Mouse (Mus musculus) cortical plate, adult 2 months (tissue): ENCODE measurements around the gene Ilf2. TPM values are rescaled to one million over a fixed set of nuclear protein-coding genes. Genes with fewer than 3 reads are reported as not detected.

Source experiments
- H3K27ac ChIP-seq: fragments of 200-500 bp; 2 replicates; pipeline ENCODE4 v1.5.1; 2012; ENCODE audit warnings: low read length, control low read depth, inconsistent platforms; ENCODE audit not compliant: insufficient read depth
- H3K4me1 ChIP-seq: fragments of 200-500 bp; 2 replicates; pipeline ENCODE4 v1.6.1; 2011; ENCODE audit warnings: low read length; ENCODE audit not compliant: control insufficient read depth, insufficient read depth
- H3K4me3 ChIP-seq: fragments of 200-500 bp; 2 replicates; pipeline ENCODE4 v1.5.1; 2011; ENCODE audit warnings: mild to moderate bottlenecking, low read length, control low read depth; ENCODE audit not compliant: insufficient read depth
- CTCF ChIP-seq: fragments of 200-500 bp; IDR thresholded peaks from 2 replicates; pipeline ENCODE4 v1.5.1; 2011; ENCODE audit warnings: mild to moderate bottlenecking, control low read depth, low read length; ENCODE audit not compliant: insufficient read depth; ENCODE audit errors: extremely low read depth
- POLR2A ChIP-seq: fragments of 200-500 bp; IDR thresholded peaks from 2 replicates; pipeline ENCODE4 v1.6.1; 2011; ENCODE audit warnings: mild to moderate bottlenecking, low read length, control low read depth; ENCODE audit not compliant: insufficient read depth; ENCODE audit errors: extremely low read depth
- polyA plus RNA-seq: library from polyadenylated mRNA; depleted of rRNA; stranded (reverse); fragments of >200 nt; gene quantifications from 2 replicates; pipeline ENCODE4 v1.2.3, GENCODE M21; 2012

The Ilf2 gene
- polyA plus RNA-seq, 1 experiment = 78.7 TPM

DNA sequence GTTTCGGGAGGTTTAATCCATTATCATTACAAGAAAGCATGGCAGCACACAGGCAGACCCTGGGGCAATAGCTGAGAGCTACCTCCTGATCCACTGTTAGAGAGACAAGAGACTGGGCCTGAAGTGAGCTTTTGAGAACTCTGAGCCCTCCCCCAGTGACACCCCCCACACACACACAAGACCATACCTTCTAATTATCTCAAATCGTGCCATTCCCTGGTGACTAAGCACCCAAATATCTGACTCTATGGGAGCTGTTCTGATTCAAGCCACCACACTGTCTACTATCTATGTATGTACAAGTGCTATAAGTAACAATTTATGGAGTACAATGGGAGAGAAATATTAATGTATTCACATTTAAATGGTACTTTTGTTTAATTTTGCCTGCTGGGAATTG, 35.2 kb upstream of the Ilf2 start:
- Histone ChIP-seq H3K4me1 (no peaks in the 10 kb centered on the region), H3K27ac (no peak overlapping the region), H3K4me3 (no peak overlapping the region)
- no peak for TF ChIP-seq CTCF
- no peak for TF ChIP-seq POLR2A

- no peak for TF ChIP-seq POLR2A
- no peak for TF ChIP-seq CTCF
- Histone ChIP-seq H3K27ac (no peak overlapping the region), H3K4me3 (no peak overlapping the region), H3K4me1 (no peaks in the 10 kb centered on the region)
These were observed 31.9 kb upstream of the Ilf2 start for GRCm38 (mm10) chr3:90443977-90444376.

DNA sequence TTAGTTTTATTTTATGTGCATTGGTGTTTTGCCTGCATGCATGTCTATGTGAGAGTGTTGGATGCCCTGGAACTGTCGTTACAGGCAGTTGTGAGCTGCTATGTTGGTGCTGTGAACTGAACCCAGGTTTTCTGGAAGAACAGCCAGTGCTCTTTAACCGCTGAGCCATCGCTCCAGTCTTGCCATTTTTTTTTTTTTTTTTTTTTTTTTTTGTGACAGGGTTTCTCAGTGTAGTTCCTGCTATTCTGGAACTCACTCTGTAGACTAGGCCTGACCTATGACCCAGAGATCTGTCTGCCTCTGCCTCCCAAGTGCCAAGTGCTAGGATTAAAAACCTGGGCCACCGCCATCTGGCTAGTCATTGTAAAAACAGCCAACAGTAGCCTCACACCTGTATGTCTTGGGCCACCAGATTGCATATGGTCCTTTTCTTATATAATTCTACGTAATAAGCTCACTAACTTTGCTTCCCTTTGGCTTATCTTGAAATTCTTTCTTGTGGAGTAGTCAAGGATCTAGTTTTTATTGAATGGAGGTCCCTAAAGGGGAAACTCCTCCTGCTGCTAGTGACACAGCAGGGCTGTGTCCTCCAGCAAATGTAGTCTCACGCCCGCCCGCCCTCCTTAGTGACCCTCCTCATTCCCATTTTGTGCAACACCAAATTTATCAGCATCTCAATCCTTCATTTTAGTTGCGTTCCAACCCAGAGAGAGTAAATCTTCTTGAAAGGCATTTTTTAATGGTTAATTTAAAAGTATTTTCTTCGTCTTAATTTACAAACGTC, 30.3 kb upstream of the Ilf2 start:
- H3K4me1 ChIP-seq = no peaks in the 10 kb centered on the region
- H3K27ac ChIP-seq = peak overlapping the region; percentile 87; the same call in 1 of the 2 replicates
- no peak for TF ChIP-seq POLR2A
- TF ChIP-seq CTCF = no peak
- H3K4me3 ChIP-seq = no peak overlapping the region

DNA sequence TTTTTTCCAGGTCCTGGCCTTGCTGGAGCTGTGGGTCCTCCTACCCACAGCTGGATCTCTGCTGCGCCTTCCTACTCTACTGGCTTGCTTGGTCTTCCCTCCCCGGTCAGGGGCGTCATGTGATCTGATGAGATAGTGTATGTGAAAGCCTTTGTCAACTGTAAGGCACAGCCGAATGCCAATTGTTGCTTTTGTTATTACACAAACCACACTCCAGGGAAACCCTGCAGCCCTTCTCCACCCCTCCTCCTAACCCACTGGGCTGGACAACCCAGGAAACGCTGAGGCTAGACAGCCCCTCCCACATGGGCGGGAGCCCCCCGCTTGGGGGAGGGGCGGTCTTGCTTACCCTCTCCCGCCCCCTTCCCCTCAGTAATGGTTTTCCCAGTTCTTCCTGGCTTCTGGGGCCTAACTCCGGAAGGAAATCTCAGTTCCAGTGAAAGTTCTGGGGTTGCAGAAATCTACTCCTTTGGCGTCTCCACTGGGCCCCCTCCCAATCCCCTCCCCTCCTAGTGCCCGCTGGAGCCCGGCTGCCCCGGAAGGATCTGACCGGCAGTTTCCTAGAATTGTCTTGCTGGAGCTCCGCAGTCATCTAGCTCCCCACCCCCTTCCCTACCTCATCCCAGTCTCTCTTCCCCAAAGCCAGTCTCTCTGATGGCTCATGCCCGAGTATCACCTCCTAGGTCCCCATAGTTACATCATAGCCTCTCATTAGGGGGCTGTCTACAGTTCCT, 29.4 kb upstream of the Ilf2 start:
- Histone ChIP-seq H3K4me1 (peaks cover 2% of the 10 kb centered on the region; the same call in 1 of the 2 replicates), H3K4me3 (peak overlapping the region; percentile 8; the same call in 1 of the 2 replicates), H3K27ac (0 out of 2 replicates have a peak overlapping the region, but pooled peaks have one; percentile 42)
- no peak for TF ChIP-seq CTCF
- TF ChIP-seq POLR2A = peak; percentile 58

GRCm38 (mm10) chr3:90447123-90447494, 28.8 kb upstream of the Ilf2 start:
- Histone ChIP-seq H3K4me3 (no peak overlapping the region), H3K27ac (0 out of 2 replicates have a peak overlapping the region, but pooled peaks have one; percentile 4), H3K4me1 (peaks cover 2% of the 10 kb centered on the region; the same call in 1 of the 2 replicates)
- no peak for TF ChIP-seq POLR2A
- no peak for TF ChIP-seq CTCF

DNA sequence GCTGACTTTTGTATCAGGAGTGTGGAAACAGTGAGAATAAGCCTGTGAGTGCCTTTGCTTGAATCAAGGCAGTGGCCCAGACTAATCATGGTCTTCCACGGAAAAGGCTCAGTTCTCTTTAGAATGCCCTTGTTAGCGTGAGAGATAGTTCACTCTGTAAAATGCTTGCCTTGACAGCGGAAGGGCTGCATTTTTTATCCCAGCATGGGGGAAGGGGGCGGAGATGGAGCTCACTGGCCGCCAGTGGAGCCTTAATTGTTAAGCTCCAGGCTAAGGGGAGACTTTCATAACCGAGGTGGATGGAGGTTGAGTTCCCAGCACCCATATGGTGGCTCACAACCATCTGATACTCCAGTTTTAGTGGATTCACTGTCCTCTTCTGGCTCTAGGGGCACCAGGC, 27.3 kb upstream of the Ilf2 start:
- no peak for TF ChIP-seq CTCF
- Histone ChIP-seq H3K4me3 (no peak overlapping the region), H3K4me1 (peaks cover 2% of the 10 kb centered on the region; the same call in 1 of the 2 replicates), H3K27ac (no peak overlapping the region)

GRCm38 (mm10) chr3:90450874-90451273, 25.1 kb upstream of the Ilf2 start:
- TF ChIP-seq POLR2A = no peak
- no peak for TF ChIP-seq CTCF
- Histone ChIP-seq H3K27ac (no peak overlapping the region), H3K4me1 (peaks cover 2% of the 10 kb centered on the region; the same call in 1 of the 2 replicates), H3K4me3 (no peak overlapping the region)

GRCm38 (mm10) chr3:90451396-90452095, 24.4 kb upstream of the Ilf2 start:
- Histone ChIP-seq H3K27ac (no peak overlapping the region), H3K4me1 (peaks cover 2% of the 10 kb centered on the region; the same call in 1 of the 2 replicates), H3K4me3 (no peak overlapping the region)
- TF ChIP-seq CTCF (no peak), POLR2A (no peak)

DNA sequence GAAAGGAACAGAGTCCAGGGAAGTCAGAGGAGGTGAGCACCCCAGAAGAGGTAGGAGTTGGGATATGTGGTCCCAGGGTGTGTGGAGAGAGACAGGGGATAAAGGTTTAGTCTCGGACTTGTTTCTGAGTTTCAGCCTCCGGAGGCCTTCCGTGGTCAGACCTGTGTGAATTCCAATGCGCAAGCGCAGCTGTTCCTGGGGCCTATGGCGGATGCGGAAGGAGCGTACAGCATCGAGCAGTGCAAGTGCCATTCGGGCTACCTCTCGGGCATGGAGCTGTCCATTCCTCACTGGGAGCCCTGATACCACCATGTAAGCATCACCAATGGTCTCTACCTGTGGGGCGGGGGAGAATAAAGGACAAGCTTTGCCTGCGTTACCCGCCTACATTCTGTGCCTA, 21.0 kb upstream of the Ilf2 start:
- TF ChIP-seq CTCF = no peak
- no peak for TF ChIP-seq POLR2A
- Histone ChIP-seq H3K4me3 (no peak overlapping the region), H3K27ac (no peak overlapping the region), H3K4me1 (peaks cover 2% of the 10 kb centered on the region; the same call in 1 of the 2 replicates)
